Mouse (Mus musculus): ENCODE measurements at regions not wholly inside any gene's neighbourhood (a gene's known extent, or its start where the extent isn't known, plus 50 kb on each side); places are given as distances from the start of the nearest gene placed in this dataset.
"Not testable (repeated sequence)": the region's sequence is repeated elsewhere in the genome, so short reads cannot be mapped to it uniquely, and the experiment has no call there.

DNA sequence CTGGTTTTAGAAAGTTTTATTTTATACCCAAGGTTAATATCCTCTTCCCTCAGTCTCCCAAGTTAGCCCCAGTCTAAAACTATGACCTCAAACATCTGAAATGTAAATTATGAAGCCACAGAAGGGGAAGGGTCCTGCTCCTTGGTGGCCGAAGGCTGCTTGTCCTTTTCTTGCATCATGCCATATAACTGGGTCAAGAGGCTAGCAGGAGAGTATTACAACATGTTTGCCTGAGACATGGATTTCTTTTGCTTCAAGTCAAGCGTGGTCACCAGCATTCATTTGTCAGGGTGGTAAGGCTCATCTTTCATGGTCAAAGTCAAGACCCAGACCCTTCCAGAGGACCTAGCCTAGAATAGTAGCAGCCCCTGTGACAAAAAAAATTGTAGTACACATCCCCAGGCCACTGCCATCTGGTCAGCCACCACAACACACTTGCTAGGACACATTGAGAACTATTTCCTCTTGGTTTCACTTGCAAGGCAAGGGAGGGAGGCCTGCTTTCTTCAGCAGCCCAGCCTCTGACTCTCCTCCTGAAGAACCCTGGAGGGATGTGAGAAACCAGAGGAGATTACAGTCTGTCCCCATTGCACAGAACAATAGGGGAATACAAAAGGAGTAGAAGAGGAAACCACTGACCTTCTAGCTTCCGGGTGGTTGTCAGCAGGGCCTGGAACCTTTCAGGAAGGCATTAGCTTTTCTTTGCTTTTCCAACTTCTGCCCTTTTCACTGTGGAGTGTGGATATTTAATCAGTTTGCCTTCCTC is 85.3 kb downstream of the Rassf10 start:
- Histone ChIP-seq H3K9me3 (replicated peaks) (no peaks in the 10 kb centered on the region), H3K4me2 (no peak overlapping the region), H3K36me3 (no peaks in the 10 kb centered on the region), H3K27me3 (no peaks in the 10 kb centered on the region), H3K27ac (peak overlapping the region; percentile 49; the same call in 1 of the 2 replicates), H3K4me1 (replicated peaks) (no peaks in the 10 kb centered on the region), H3K9ac (no peak overlapping the region), H3K4me3 (no peak overlapping the region)
- 68% methylated on average over 3 of the region's 3 CpGs for WGBS
- peak; percentile 50; the same call in 1 of the 2 replicates for ATAC-seq (replicated peaks; ENCODE audit: insufficient number of reproducible peaks, insufficient read depth, low FRiP score, low read depth)

DNA sequence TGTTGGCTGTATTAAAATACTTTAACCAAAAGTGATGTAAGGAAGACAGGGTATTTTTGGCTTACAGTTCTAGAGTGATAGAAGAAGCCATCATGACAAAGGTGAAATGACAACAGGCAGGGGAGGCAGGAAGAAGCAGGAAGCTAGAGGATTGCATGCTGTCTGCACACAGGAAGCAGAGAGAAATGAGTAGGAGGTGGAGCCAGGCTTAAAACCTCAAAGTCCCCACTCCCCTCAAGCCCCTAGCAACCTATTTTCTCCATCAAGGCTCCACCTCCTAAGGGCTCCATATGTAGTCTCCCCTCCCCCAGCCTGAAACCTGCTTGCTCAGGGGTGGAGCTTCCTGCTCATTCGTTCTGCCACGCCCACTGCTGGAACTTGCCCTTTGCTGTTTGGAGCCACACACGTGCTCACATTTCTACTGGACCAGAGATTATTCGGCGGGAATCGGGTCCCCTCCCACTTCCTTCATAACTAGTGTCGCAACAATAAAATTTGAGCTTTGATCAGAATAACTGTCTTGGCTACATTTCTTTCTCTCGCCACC is 91.9 kb downstream of the Rassf10 start:
- WGBS, result 62% methylated on average over 8 of the region's 8 CpGs
- not testable (repeated sequence) for H3K27ac ChIP-seq; H3K27me3 ChIP-seq; H3K4me1 ChIP-seq (replicated peaks); ATAC-seq (replicated peaks; ENCODE audit: insufficient number of reproducible peaks, insufficient read depth, low FRiP score, low read depth); H3K9me3 ChIP-seq (replicated peaks); H3K4me2 ChIP-seq; H3K4me3 ChIP-seq; H3K9ac ChIP-seq; H3K36me3 ChIP-seq

DNA sequence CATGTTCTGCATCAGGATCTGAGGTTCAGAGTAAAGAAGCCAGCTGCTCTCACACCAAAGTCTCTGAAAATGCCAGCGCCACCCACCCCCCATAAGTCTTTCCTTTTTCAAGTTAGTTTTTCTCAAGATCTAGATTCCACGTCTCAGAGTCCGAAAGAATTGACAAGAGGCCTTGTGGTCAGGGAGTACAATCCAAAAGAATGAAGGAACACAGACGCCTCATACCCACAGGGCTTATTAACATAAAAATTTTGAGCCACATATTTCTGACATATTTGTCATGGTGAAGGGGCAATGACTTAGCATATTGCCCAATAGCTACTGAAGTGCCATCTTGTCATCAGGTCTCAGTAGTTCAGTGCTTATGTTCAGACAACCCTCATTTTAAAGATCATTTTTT is 92.6 kb downstream of the Rassf10 start:
- H3K4me1 ChIP-seq (replicated peaks), result peaks cover 3% of the 10 kb centered on the region; the same call in 1 of the 2 replicates
- no peaks in the 10 kb centered on the region for H3K27me3 ChIP-seq
- H3K27ac ChIP-seq, result no peak overlapping the region
- H3K4me3 ChIP-seq, result no peak overlapping the region
- no peaks in the 10 kb centered on the region for H3K9me3 ChIP-seq (replicated peaks)
- 87% methylated on average over 4 of the region's 4 CpGs for WGBS
- no peaks in the 10 kb centered on the region for H3K36me3 ChIP-seq
- no peak overlapping the region for H3K9ac ChIP-seq
- H3K4me2 ChIP-seq, result no peak overlapping the region
- ATAC-seq (replicated peaks; ENCODE audit: insufficient number of reproducible peaks, insufficient read depth, low FRiP score, low read depth), result no peak

DNA sequence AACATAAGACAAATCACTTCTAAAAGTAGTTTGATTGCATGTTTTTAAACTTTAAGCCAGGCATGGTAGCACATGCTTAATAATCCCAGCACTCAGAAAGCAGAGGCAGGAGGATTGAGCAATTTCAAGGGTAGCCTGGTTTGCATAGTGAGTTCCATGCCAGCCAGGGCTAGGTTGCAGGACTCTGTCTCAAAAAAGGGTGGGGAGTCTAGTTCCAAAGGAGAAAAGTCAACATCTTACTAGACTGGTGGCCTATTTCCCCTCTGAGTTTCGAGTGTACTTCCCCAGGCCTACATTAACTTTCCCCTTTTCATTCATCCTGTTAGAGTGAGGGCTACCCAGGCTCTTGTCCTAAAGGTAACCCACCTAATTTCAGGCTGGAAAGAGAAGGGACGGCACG is 93.8 kb downstream of the Rassf10 start:
- Histone ChIP-seq H3K4me3 (no peak overlapping the region), H3K4me2 (no peak overlapping the region), H3K9me3 (replicated peaks) (no peaks in the 10 kb centered on the region), H3K4me1 (replicated peaks) (peaks cover 3% of the 10 kb centered on the region; the same call in 1 of the 2 replicates), H3K27ac (no peak overlapping the region; the same call in 1 of the 2 replicates), H3K9ac (no peak overlapping the region), H3K27me3 (no peaks in the 10 kb centered on the region), H3K36me3 (no peaks in the 10 kb centered on the region)
- no peak for ATAC-seq (replicated peaks; ENCODE audit: insufficient number of reproducible peaks, insufficient read depth, low FRiP score, low read depth)
- 83% methylated on average over 3 of the region's 3 CpGs for WGBS

DNA sequence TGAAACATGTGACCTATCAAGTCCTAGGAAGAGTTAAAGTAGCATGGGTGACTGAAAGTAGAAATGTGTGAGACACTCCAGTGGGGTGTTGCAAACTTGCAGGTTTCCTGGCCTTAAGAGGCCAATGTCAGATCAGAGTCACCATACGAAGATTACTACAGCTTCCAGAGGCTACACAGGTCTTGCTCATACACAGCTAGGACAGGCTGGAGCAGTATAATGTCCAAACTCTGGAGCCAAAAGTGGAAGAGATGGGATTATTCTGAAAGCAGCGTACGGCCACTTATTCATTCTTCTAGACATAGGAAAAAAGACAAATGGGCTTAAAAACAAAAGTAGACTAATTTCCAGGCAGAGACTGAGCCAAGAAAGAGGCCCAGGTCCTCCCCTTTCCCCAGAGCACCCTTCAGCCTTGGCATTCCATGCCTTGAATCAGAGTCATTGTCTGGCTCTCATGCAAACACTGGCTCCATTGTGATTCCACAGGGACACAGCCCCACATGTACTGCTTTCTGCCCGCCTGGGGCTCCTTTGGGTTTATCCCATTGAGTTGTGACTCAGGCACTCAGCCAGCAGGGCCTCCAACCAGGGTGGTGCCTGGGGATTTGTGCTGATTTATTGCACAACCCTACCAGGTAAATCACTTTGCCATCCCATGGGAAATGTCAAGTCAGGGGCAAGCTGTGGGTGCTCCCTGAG is 94.5 kb downstream of the Rassf10 start:
- Histone ChIP-seq H3K4me3 (no peak overlapping the region), H3K9ac (no peak overlapping the region), H3K36me3 (no peaks in the 10 kb centered on the region), H3K4me2 (no peak overlapping the region), H3K4me1 (replicated peaks) (peaks cover 3% of the 10 kb centered on the region; the same call in 1 of the 2 replicates), H3K27me3 (no peaks in the 10 kb centered on the region), H3K27ac (no peak overlapping the region; the same call in 1 of the 2 replicates), H3K9me3 (replicated peaks) (no peaks in the 10 kb centered on the region)
- no peak; the same call in 1 of the 2 replicates for ATAC-seq (replicated peaks; ENCODE audit: insufficient number of reproducible peaks, insufficient read depth, low FRiP score, low read depth)
- 62% methylated on average over 4 of the region's 4 CpGs for WGBS

DNA sequence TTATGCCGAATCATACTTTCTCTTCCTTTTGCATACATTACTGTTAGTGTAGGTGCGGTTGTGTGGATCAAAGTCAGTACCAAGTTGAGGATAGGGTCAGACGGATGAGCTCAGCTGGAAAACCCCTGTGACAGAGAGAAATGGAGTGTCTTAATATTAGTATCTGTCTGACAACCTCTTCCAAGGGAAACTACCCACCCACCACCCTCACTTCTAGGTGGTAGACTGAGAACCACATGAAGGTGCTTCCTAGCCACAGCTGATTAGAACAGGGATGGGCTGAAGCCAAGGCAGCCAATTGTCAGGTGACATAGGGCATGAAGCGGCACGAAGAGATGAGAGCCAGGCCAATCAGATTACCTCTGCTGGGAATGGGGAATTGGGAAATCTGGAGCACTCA is 95.7 kb downstream of the Rassf10 start:
- no peak overlapping the region for H3K27ac ChIP-seq
- WGBS, result 74% methylated on average over 5 of the region's 5 CpGs
- no peak for ATAC-seq (replicated peaks; ENCODE audit: insufficient number of reproducible peaks, insufficient read depth, low FRiP score, low read depth)
- no peaks in the 10 kb centered on the region for H3K9me3 ChIP-seq (replicated peaks)
- no peak overlapping the region for H3K9ac ChIP-seq
- H3K36me3 ChIP-seq, result no peaks in the 10 kb centered on the region
- H3K4me2 ChIP-seq, result no peak overlapping the region
- no peaks in the 10 kb centered on the region for H3K27me3 ChIP-seq
- H3K4me1 ChIP-seq (replicated peaks), result peaks cover 3% of the 10 kb centered on the region; the same call in 1 of the 2 replicates
- no peak overlapping the region for H3K4me3 ChIP-seq

DNA sequence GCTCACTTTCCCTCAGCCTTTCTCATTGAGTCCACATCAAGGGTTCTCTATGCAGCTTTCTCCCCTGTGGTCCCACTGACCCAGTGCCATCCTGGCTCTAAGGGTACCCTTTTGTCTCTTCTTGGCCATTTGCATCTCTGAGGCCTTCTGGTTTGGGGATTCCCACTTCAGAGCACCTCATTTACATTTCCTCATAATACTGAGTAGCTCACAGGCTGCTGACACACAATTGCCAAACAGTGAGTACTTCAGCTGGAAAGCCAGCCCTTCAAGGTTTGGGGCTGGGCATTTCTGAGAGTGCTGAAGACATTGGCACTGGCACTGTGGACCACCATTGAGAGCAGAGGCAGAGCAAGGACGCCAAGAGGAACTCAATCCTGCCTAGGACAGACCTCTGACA is 99.2 kb downstream of the Rassf10 start:
- H3K4me2 ChIP-seq, result no peak overlapping the region
- H3K36me3 ChIP-seq, result no peaks in the 10 kb centered on the region
- H3K9me3 ChIP-seq (replicated peaks), result no peaks in the 10 kb centered on the region
- H3K4me1 ChIP-seq (replicated peaks), result peaks cover 3% of the 10 kb centered on the region; the same call in 1 of the 2 replicates
- no peak overlapping the region for H3K4me3 ChIP-seq
- no peaks in the 10 kb centered on the region for H3K27me3 ChIP-seq
- no peak overlapping the region for H3K9ac ChIP-seq
- no peak for ATAC-seq (replicated peaks; ENCODE audit: insufficient number of reproducible peaks, insufficient read depth, low FRiP score, low read depth)
- 62% methylated on average over 1 of the region's 1 CpGs for WGBS
- no peak overlapping the region for H3K27ac ChIP-seq

DNA sequence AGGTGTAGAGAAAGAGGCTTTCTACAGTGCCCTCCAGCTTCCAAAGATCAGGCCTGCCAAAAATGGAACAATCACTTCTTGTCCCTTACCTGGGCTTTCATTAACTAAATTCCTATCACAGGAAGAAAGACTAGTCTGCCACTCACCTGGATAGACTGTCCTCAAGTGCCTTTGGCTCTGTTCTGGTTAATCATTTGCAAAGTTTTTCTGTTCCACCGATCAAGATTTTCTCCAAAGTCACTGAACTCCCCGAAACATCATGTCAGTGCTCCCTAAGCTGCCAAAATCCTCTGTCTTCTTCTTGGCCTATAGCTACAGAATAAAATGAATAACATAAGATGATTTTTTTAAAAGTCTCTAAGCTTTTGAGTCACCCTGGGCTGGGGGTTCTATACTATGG is 102.7 kb downstream of the Rassf10 start:
- Histone ChIP-seq H3K27ac (no peak overlapping the region), H3K27me3 (no peaks in the 10 kb centered on the region), H3K4me1 (replicated peaks) (peaks cover 26% of the 10 kb centered on the region), H3K4me3 (no peak overlapping the region), H3K36me3 (no peaks in the 10 kb centered on the region), H3K9me3 (replicated peaks) (no peaks in the 10 kb centered on the region), H3K4me2 (no peak overlapping the region), H3K9ac (no peak overlapping the region)
- ATAC-seq (replicated peaks; ENCODE audit: insufficient number of reproducible peaks, insufficient read depth, low FRiP score, low read depth), result no peak
- whole genome bisulfite sequencing, result 81% methylated on average over 2 of the region's 2 CpGs

DNA sequence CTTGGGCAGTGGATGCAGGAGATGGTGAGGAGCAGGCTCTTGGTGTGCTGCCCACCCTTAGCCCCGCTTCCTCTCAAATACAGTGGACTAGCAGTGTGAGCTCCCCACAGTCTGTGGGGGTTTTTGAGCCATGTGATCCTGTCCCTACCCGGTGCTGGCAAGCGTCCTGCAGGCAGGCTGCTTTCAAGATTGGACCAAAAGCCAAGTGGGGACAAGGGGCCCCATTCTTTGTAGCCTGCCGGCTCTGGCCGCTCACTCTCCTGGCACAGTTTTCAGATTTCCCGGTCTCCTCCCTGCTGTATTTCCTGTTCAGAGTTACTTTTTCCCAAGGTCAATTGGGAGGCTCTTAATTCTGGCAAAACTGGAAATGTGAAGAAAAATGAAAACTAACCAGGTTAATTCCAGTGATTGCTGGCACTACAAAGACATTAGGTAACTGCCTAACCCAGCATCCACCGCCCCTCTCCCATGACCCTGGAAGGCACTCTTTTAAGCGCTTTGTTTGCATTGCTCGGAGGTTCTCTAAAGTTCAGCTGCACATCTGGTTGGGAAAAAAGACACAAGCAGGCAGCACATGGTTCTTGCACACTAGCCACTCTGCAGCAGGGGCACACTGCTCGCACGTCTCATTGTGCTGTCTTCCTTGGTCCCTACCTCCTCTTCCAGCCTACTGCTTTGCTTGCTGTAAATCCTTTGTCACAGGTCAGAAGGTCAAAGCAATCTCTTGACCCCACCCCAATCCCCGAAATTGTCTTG is 105.6 kb downstream of the Rassf10 start:
- no peaks in the 10 kb centered on the region for H3K27me3 ChIP-seq
- H3K9me3 ChIP-seq (replicated peaks), result no peaks in the 10 kb centered on the region
- no peaks in the 10 kb centered on the region for H3K36me3 ChIP-seq
- no peak overlapping the region for H3K9ac ChIP-seq
- peak overlapping the region; percentile 80 for H3K27ac ChIP-seq
- peaks cover 26% of the 10 kb centered on the region for H3K4me1 ChIP-seq (replicated peaks)
- H3K4me2 ChIP-seq, result peak overlapping the region; percentile 29
- ATAC-seq (replicated peaks; ENCODE audit: insufficient number of reproducible peaks, insufficient read depth, low FRiP score, low read depth), result peak; percentile 84
- H3K4me3 ChIP-seq, result no peak overlapping the region
- WGBS, result 32% methylated on average over 12 of the region's 12 CpGs

DNA sequence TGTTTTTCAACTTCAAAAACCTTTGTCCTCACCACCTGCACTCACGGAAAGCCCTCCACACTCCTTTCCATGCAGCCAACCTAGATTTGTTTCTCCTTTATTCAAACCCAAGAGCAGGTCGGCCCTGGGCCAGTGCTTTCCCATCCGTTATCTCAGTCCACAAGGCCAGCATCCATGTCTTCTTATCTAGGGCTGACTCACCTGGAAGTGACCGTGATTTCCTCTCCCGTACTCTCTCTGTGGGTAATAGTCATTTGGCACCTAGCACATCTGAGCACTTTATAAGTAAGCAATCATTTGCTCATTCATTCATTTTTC is 106.2 kb downstream of the Rassf10 start:
- Histone ChIP-seq H3K4me1 (replicated peaks) (peaks cover 26% of the 10 kb centered on the region), H3K4me2 (no peak overlapping the region), H3K9ac (no peak overlapping the region), H3K27me3 (no peaks in the 10 kb centered on the region), H3K27ac (peak overlapping the region; percentile 80), H3K9me3 (replicated peaks) (no peaks in the 10 kb centered on the region), H3K36me3 (no peaks in the 10 kb centered on the region), H3K4me3 (no peak overlapping the region)
- 49% methylated on average over 5 of the region's 5 CpGs for WGBS
- no peak for ATAC-seq (replicated peaks; ENCODE audit: insufficient number of reproducible peaks, insufficient read depth, low FRiP score, low read depth)

DNA sequence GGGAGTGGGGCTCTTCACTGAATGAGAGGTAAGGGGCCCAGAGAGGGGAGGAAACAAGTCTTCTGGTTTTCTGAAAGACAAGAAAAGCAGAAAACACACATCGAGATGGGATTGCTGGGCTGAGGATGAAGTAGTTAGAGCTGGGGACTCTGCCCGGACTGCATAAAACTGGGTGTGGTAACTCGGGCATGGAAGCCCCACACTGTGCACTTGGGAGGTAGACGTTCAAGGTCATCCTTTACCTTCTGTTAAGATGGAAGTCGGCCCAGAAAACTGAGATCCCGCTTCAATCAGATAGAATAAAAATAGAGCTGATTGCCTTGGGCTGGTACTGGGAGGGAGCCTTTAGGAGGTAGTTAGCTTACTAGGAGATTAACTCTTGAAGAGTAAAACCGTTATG is 107.2 kb downstream of the Rassf10 start:
- no peak overlapping the region for H3K4me2 ChIP-seq
- no peak overlapping the region for H3K27ac ChIP-seq
- H3K36me3 ChIP-seq, result no peaks in the 10 kb centered on the region
- 55% methylated on average over 7 of the region's 7 CpGs for whole genome bisulfite sequencing
- ATAC-seq (replicated peaks; ENCODE audit: insufficient number of reproducible peaks, insufficient read depth, low FRiP score, low read depth), result no peak
- H3K9ac ChIP-seq, result no peak overlapping the region
- no peak overlapping the region for H3K4me3 ChIP-seq
- no peaks in the 10 kb centered on the region for H3K9me3 ChIP-seq (replicated peaks)
- H3K27me3 ChIP-seq, result no peaks in the 10 kb centered on the region
- peaks cover 29% of the 10 kb centered on the region for H3K4me1 ChIP-seq (replicated peaks)
